In genomic region chr7:73538424-73539079, GRCm38 (mm10) we compare ENCODE assay signal across 8 mouse cellular contexts. TPM values are rescaled to one million over a fixed set of nuclear protein-coding genes. Genes with fewer than 3 reads are reported as not detected.
DNase-seq lines count a peak whose midpoint lies in the region; ATAC-seq and TF ChIP-seq lines count a peak whose summit lies in the region.

No protein-coding gene starts in this region.

- TF ChIP-seq EP300 in liver, embryonic 14.5 days (IDR thresholded peaks at IDR 0.05; ENCODE audit: low read depth), result no peak

- H3K27ac ChIP-seq in forebrain, embryonic 15.5 days (replicated peaks), result peak overlapping the region; percentile 91
- H3K27ac ChIP-seq in liver, embryonic 14.5 days, result peak overlapping the region; percentile 97

- H3K9me3 ChIP-seq in forebrain, embryonic 15.5 days, result 0 out of 2 replicates have a peak, but pooled peaks cover 3% of the 10 kb centered on the region
- H3K9me3 ChIP-seq in liver, embryonic 14.5 days (ENCODE audit: control insufficient read depth, low read length), result no peaks in the 10 kb centered on the region

- no peaks in the 10 kb centered on the region for H3K36me3 ChIP-seq in forebrain, embryonic 15.5 days
- H3K36me3 ChIP-seq in liver, embryonic 14.5 days (replicated peaks; ENCODE audit: control insufficient read depth, insufficient read depth, low read depth), result peaks cover 19% of the 10 kb centered on the region

- H3K4me3 ChIP-seq in forebrain, embryonic 15.5 days, result peak overlapping the region; percentile 48
- peak overlapping the region; percentile 60 to 73 for H3K4me3 ChIP-seq in liver, embryonic 14.5 days (ENCODE audit: insufficient read depth in 1 of 2, low read depth in 2 of 2, low read length in 2 of 2)

- no peaks in the 10 kb centered on the region for H3K27me3 ChIP-seq in forebrain, embryonic 15.5 days
- H3K27me3 ChIP-seq in liver, embryonic 14.5 days (ENCODE audit: control insufficient read depth, insufficient read depth, low read length), result no peaks in the 10 kb centered on the region

- H3K4me2 ChIP-seq in forebrain, embryonic 15.5 days (replicated peaks), result peak overlapping the region; percentile 64
- peak overlapping the region; percentile 83 for H3K4me2 ChIP-seq in liver, embryonic 14.5 days (ENCODE audit: low read depth)

- DNase-seq in cerebellum, adult 8-10 months, result peak; percentile 4
- DNase-seq in cerebellum, adult 11-12 months, result no peak
- peak; percentile 51 for DNase-seq in 416B (ENCODE audit: low read depth)
- DNase-seq in liver, embryonic 14.5 days (ENCODE audit: low read depth in 3 of 3, low spot score in 3 of 3), result no peak
- no peak for DNase-seq in right cerebral cortex, postnatal 14 days
- no peak for DNase-seq in spleen, postnatal 4 days (ENCODE audit: low spot score in 2 of 2)
- DNase-seq in layer of hippocampus, adult 11-12 months (ENCODE audit: low spot score), result no peak

- ATAC-seq in forebrain, embryonic 15.5 days (replicated peaks), result no peak
- no peak for ATAC-seq in liver, embryonic 14.5 days (ENCODE audit: insufficient read depth)

- 6% methylated on average over 4 of the region's 4 CpGs for WGBS in forebrain, embryonic 15.5 days
- 8% methylated on average over 4 of the region's 4 CpGs for WGBS in liver, embryonic 14.5 days (ENCODE audit: insufficient replicate concordance)

- H3K4me1 ChIP-seq in forebrain, embryonic 15.5 days, result peaks cover 41% of the 10 kb centered on the region
- peaks cover 19 to 23% of the 10 kb centered on the region in 2 experiments for H3K4me1 ChIP-seq in liver, embryonic 14.5 days (replicated peaks; ENCODE audit: control insufficient read depth in 2 of 2, insufficient read depth in 2 of 2, low read length in 1 of 2)

- TF ChIP-seq CTCF in liver, embryonic 14.5 days (IDR thresholded peaks at IDR 0.05; ENCODE audit: low read depth), result no peak

- peak overlapping the region; percentile 56 for H3K9ac ChIP-seq in forebrain, embryonic 15.5 days (replicated peaks)
- peak overlapping the region; percentile 78 for H3K9ac ChIP-seq in liver, embryonic 14.5 days (replicated peaks)

RNA-seq across cellular contexts. Expression of gene Chd2, which starts 3.1 kb away (rescaled TPM):
- polyA plus RNA-seq in forebrain, embryonic 15.5 days (2015; fragmentation: Nextera tagmentation; extraction: Ambion mirVana), result 58.0 and 67.1 TPM in 2 replicates
- polyA plus RNA-seq in liver, embryonic 14.5 days (2012; rRNA removed), result 12.0 and 13.1 TPM in 2 replicates
- 14.8 and 17.4 TPM in 2 replicates for polyA plus RNA-seq in liver, embryonic 14.5 days (2014; fragmentation: Nextera tagmentation; extraction: Ambion mirVana)

Comparison
In these comparisons a context has a peak if more than half of its experiments do, and no peak if none do; other contexts are left out.
1. DNase-seq: peak in cerebellum, adult 8-10 months (single experiment) and 416B (single experiment); none in cerebellum, adult 11-12 months (single experiment), liver, embryonic 14.5 days (0 of 3), right cerebral cortex, postnatal 14 days (single experiment), spleen, postnatal 4 days (0 of 2) and layer of hippocampus, adult 11-12 months (single experiment).